ENCODE assay signal across 8 mouse cellular contexts in genomic region chr13:91370441-91370840, GRCm38 (mm10).
DNase-seq lines count a peak whose midpoint lies in the region; ATAC-seq and TF ChIP-seq lines count a peak whose summit lies in the region.

No protein-coding gene starts in this region.

- H3K79me2 ChIP-seq in MEL (ENCODE audit: control insufficient read depth, insufficient read depth, low read length, poor library complexity): peaks cover 2% of the 10 kb centered on the region; the same call in 1 of the 2 replicates

- TF ChIP-seq CTCF in MEL (IDR thresholded peaks at IDR 0.05 in 2 of 3, conservative IDR thresholded peaks at IDR 0.05 in 1 of 3; ENCODE audit: control insufficient read depth in 1 of 3, insufficient read depth in 1 of 3, low read depth in 2 of 3, low read length in 3 of 3, poor library complexity in 1 of 3, severe bottlenecking in 1 of 3): no peak

- peak overlapping the region; percentile 65 to 76 for H3K4me3 ChIP-seq in MEL (ENCODE audit: control insufficient read depth in 1 of 2, insufficient read depth in 1 of 2, low read depth in 2 of 2, low read length in 2 of 2)
- peak overlapping the region; percentile 35 for H3K4me3 ChIP-seq in embryonic facial prominence, embryonic 12.5 days
- H3K4me3 ChIP-seq in hindbrain, embryonic 10.5 days: peak overlapping the region; percentile 59
- H3K4me3 ChIP-seq in limb, embryonic 13.5 days: peak overlapping the region; percentile 43
- H3K4me3 ChIP-seq in midbrain, embryonic 15.5 days: peak overlapping the region; percentile 40

- ATAC-seq in embryonic facial prominence, embryonic 12.5 days (ENCODE audit: insufficient number of reproducible peaks, insufficient read depth, low FRiP score, low TSS enrichment): 0 out of 2 replicates have a peak, but pooled peaks have one; percentile 18
- 0 out of 2 replicates have a peak, but pooled peaks have one; percentile 6 for ATAC-seq in limb, embryonic 13.5 days (ENCODE audit: low FRiP score, low read depth)
- ATAC-seq in midbrain, embryonic 15.5 days (replicated peaks): peak; percentile 48

- H3K9me3 ChIP-seq in MEL (replicated peaks; ENCODE audit: insufficient read depth, low read length): no peaks in the 10 kb centered on the region
- no peaks in the 10 kb centered on the region for H3K9me3 ChIP-seq in embryonic facial prominence, embryonic 12.5 days
- no peaks in the 10 kb centered on the region for H3K9me3 ChIP-seq in hindbrain, embryonic 10.5 days
- no peaks in the 10 kb centered on the region for H3K9me3 ChIP-seq in limb, embryonic 13.5 days
- no peaks in the 10 kb centered on the region for H3K9me3 ChIP-seq in midbrain, embryonic 15.5 days

- H3K9ac ChIP-seq in MEL (ENCODE audit: control insufficient read depth, low read depth, low read length, poor library complexity, severe bottlenecking): peak overlapping the region; percentile 73
- H3K9ac ChIP-seq in embryonic facial prominence, embryonic 12.5 days: peak overlapping the region; percentile 67
- peak overlapping the region; percentile 73 for H3K9ac ChIP-seq in limb, embryonic 13.5 days
- peak overlapping the region; percentile 34 for H3K9ac ChIP-seq in midbrain, embryonic 15.5 days

- TF ChIP-seq EP300 in MEL (IDR thresholded peaks at IDR 0.05; ENCODE audit: low read depth in 1 of 2, low read length in 2 of 2): no peak

- TF ChIP-seq RAD21 in MEL (IDR thresholded peaks at IDR 0.05; ENCODE audit: low read depth, low read length): no peak

- peaks cover 0 to 7% of the 10 kb centered on the region in 2 experiments; a peak in 2 of 4 replicates for H3K36me3 ChIP-seq in MEL (ENCODE audit: control insufficient read depth in 1 of 2, insufficient read depth in 2 of 2, low read length in 2 of 2)
- no peaks in the 10 kb centered on the region for H3K36me3 ChIP-seq in embryonic facial prominence, embryonic 12.5 days
- H3K36me3 ChIP-seq in hindbrain, embryonic 10.5 days: no peaks in the 10 kb centered on the region
- no peaks in the 10 kb centered on the region for H3K36me3 ChIP-seq in limb, embryonic 13.5 days
- H3K36me3 ChIP-seq in midbrain, embryonic 15.5 days (replicated peaks): no peaks in the 10 kb centered on the region

- peak overlapping the region; percentile 77 for H3K27ac ChIP-seq in MEL (ENCODE audit: control insufficient read depth, low read depth, low read length)
- H3K27ac ChIP-seq in embryonic facial prominence, embryonic 12.5 days: peak overlapping the region; percentile 100
- H3K27ac ChIP-seq in hindbrain, embryonic 10.5 days: peak overlapping the region; percentile 99
- peak overlapping the region; percentile 100 for H3K27ac ChIP-seq in limb, embryonic 13.5 days
- peak overlapping the region; percentile 97 for H3K27ac ChIP-seq in midbrain, embryonic 15.5 days

- 3% methylated on average over 11 of the region's 11 CpGs for WGBS in embryonic facial prominence, embryonic 12.5 days
- 2% methylated on average over 11 of the region's 11 CpGs for WGBS in hindbrain, embryonic 10.5 days
- under 1% methylated on average over 11 of the region's 11 CpGs for WGBS in limb, embryonic 13.5 days
- WGBS in midbrain, embryonic 15.5 days: under 1% methylated on average over 11 of the region's 11 CpGs

- H3K4me1 ChIP-seq in MEL (ENCODE audit: control insufficient read depth in 1 of 2, insufficient read depth in 2 of 2, low read length in 2 of 2): peaks cover 2 to 11% of the 10 kb centered on the region in 2 experiments; a peak in 3 of 4 replicates
- H3K4me1 ChIP-seq in embryonic facial prominence, embryonic 12.5 days: peaks cover 64% of the 10 kb centered on the region
- peaks cover 68% of the 10 kb centered on the region for H3K4me1 ChIP-seq in hindbrain, embryonic 10.5 days (replicated peaks)
- H3K4me1 ChIP-seq in limb, embryonic 13.5 days: peaks cover 82% of the 10 kb centered on the region
- peaks cover 60% of the 10 kb centered on the region for H3K4me1 ChIP-seq in midbrain, embryonic 15.5 days

- H3K4me2 ChIP-seq in embryonic facial prominence, embryonic 12.5 days (replicated peaks): peak overlapping the region; percentile 72
- peak overlapping the region; percentile 77 for H3K4me2 ChIP-seq in limb, embryonic 13.5 days (replicated peaks)
- peak overlapping the region; percentile 88 for H3K4me2 ChIP-seq in midbrain, embryonic 15.5 days

- TF ChIP-seq POLR2A in MEL (IDR thresholded peaks at IDR 0.05; ENCODE audit: control insufficient read depth in 1 of 2, insufficient read depth in 1 of 2, low read depth in 1 of 2, low read length in 2 of 2, poor library complexity in 1 of 2): no peak

- no peaks in the 10 kb centered on the region for H3K27me3 ChIP-seq in MEL (ENCODE audit: control insufficient read depth in 1 of 2, insufficient read depth in 2 of 2, low read length in 2 of 2)
- H3K27me3 ChIP-seq in embryonic facial prominence, embryonic 12.5 days: no peaks in the 10 kb centered on the region
- H3K27me3 ChIP-seq in hindbrain, embryonic 10.5 days (ENCODE audit: insufficient read depth, poor library complexity, severe bottlenecking): no peaks in the 10 kb centered on the region
- H3K27me3 ChIP-seq in limb, embryonic 13.5 days: no peaks in the 10 kb centered on the region
- H3K27me3 ChIP-seq in midbrain, embryonic 15.5 days (replicated peaks): no peaks in the 10 kb centered on the region

- peak; percentile 32 for DNase-seq in gastrocnemius, adult 18-20 months (ENCODE audit: low spot score)
- no peak for DNase-seq in gastrocnemius, postnatal 25 days
- peak; percentile 34 for DNase-seq in MEL (ENCODE audit: low read depth, low spot score)
- DNase-seq in hindbrain, embryonic 10.5 days (ENCODE audit: low spot score): peak; percentile 61
- peak; percentile 44 to 59 for DNase-seq in thymus, adult 18-20 months

TF ChIP-seq in MEL, 35 proteins besides CTCF, POLR2A, EP300 and RAD21:
- TF ChIP-seq GABPA (IDR thresholded peaks at IDR 0.05; ENCODE audit: low read depth, low read length): no peak
- no peak for TF ChIP-seq TBP (IDR thresholded peaks at IDR 0.05; ENCODE audit: low read depth, low read length)
- TF ChIP-seq TCF12 (IDR thresholded peaks at IDR 0.05; ENCODE audit: low read depth, low read length): no peak
- no peak for TF ChIP-seq ZNF384 (IDR thresholded peaks at IDR 0.05; ENCODE audit: low read depth, low read length)
- no peak for TF ChIP-seq MXI1 (IDR thresholded peaks at IDR 0.05; ENCODE audit: low read depth, low read length)
